8 mouse cellular contexts compared by ENCODE assay signal in genomic region chr3:68508629-68509028, GRCm38 (mm10).
A peak's percentile ranks its signal among the peaks of the same experiment; 100 is the strongest.
DNase-seq lines count a peak whose midpoint lies in the region; ATAC-seq lines count a peak whose summit lies in the region.

No protein-coding gene starts in this region.

- peak; percentile 81 to 92 for ATAC-seq in hematopoietic stem cell, adult 5-6 weeks (replicated peaks in 1 of 2; ENCODE audit: insufficient read depth in 1 of 2, low FRiP score in 2 of 2, low TSS enrichment in 1 of 2, low read depth in 1 of 2, poor library complexity in 2 of 2, severe bottlenecking in 2 of 2)
- ATAC-seq in liver, embryonic 16.5 days (ENCODE audit: low read depth), result peak; percentile 68
- ATAC-seq in stomach, embryonic 16.5 days (ENCODE audit: insufficient read depth, low FRiP score), result peak; percentile 81

- no peaks in the 10 kb centered on the region for H3K9me3 ChIP-seq in liver, embryonic 16.5 days (replicated peaks; ENCODE audit: control insufficient read depth, low read length)
- H3K9me3 ChIP-seq in stomach, embryonic 16.5 days (replicated peaks; ENCODE audit: control insufficient read depth, low read length), result no peaks in the 10 kb centered on the region

- no peak overlapping the region for H3K9ac ChIP-seq in liver, embryonic 16.5 days (ENCODE audit: low read depth, low read length)
- H3K9ac ChIP-seq in stomach, embryonic 16.5 days (ENCODE audit: low read length), result no peak overlapping the region

- 12% methylated on average over 6 of the region's 6 CpGs for WGBS in liver, embryonic 16.5 days (ENCODE audit: insufficient replicate concordance)
- WGBS in stomach, embryonic 16.5 days, result 42% methylated on average over 6 of the region's 6 CpGs

- H3K4me1 ChIP-seq in liver, embryonic 16.5 days (ENCODE audit: control insufficient read depth, low read depth, low read length), result peaks cover 22% of the 10 kb centered on the region
- peaks cover 12% of the 10 kb centered on the region for H3K4me1 ChIP-seq in stomach, embryonic 16.5 days (ENCODE audit: control insufficient read depth, insufficient read depth, low read length)

- no peak overlapping the region for H3K4me2 ChIP-seq in liver, embryonic 16.5 days (ENCODE audit: low read depth, low read length)
- no peak overlapping the region for H3K4me2 ChIP-seq in stomach, embryonic 16.5 days (ENCODE audit: low read depth, low read length)

- H3K36me3 ChIP-seq in liver, embryonic 16.5 days (ENCODE audit: control insufficient read depth, insufficient read depth), result no peaks in the 10 kb centered on the region
- H3K36me3 ChIP-seq in stomach, embryonic 16.5 days (ENCODE audit: control insufficient read depth, insufficient read depth, low read length), result no peaks in the 10 kb centered on the region

- H3K4me3 ChIP-seq in liver, embryonic 16.5 days (ENCODE audit: low read depth, low read length), result no peak overlapping the region
- H3K4me3 ChIP-seq in stomach, embryonic 16.5 days (replicated peaks; ENCODE audit: low read length), result no peak overlapping the region

- peak; percentile 81 for DNase-seq in layer of hippocampus, adult 9-11 months
- no peak for DNase-seq in layer of hippocampus, postnatal 14 days (ENCODE audit: low spot score in 2 of 2)
- peak; percentile 78 for DNase-seq in adrenal gland, adult 8-10 months
- DNase-seq in gastrocnemius, adult 18-20 months (ENCODE audit: low spot score), result peak; percentile 61
- DNase-seq in spleen, postnatal 14 days (ENCODE audit: low spot score in 2 of 2), result no peak

- H3K27ac ChIP-seq in liver, embryonic 16.5 days (ENCODE audit: low read length), result peak overlapping the region; percentile 25; the same call in 1 of the 2 replicates
- H3K27ac ChIP-seq in stomach, embryonic 16.5 days (ENCODE audit: low read length), result peak overlapping the region; percentile 8; the same call in 1 of the 2 replicates

- no peaks in the 10 kb centered on the region for H3K27me3 ChIP-seq in liver, embryonic 16.5 days (ENCODE audit: control insufficient read depth, insufficient read depth, low read depth, low read length)
- no peaks in the 10 kb centered on the region for H3K27me3 ChIP-seq in stomach, embryonic 16.5 days (ENCODE audit: control insufficient read depth, insufficient read depth, low read length)

Comparison
In these comparisons a context has a peak if more than half of its experiments do, and no peak if none do; other contexts are left out.
1. DNase-seq: peak in layer of hippocampus, adult 9-11 months (single experiment), adrenal gland, adult 8-10 months (single experiment) and gastrocnemius, adult 18-20 months (single experiment); none in layer of hippocampus, postnatal 14 days (0 of 2) and spleen, postnatal 14 days (0 of 2).
2. Peak in every context shown above with its lines, with median percentiles within 50 percentile points of each other: ATAC-seq.